Mouse (Mus musculus) myocyte (in vitro differentiated cells): ENCODE results near the gene Gm3045. TPM values are rescaled to one million over a fixed set of nuclear protein-coding genes. Genes with fewer than 3 reads are reported as not detected.

ENCODE experiments used
- H3K27me3 ChIP-seq: one replicate; pipeline ENCODE4 v1.6.1; 2011; ENCODE audit not compliant: control insufficient read depth, insufficient read depth, insufficient read length
- H3K36me3 ChIP-seq: one replicate; pipeline ENCODE4 v1.6.1; 2011; ENCODE audit not compliant: control insufficient read depth, insufficient read depth
- H3K4me2 ChIP-seq: one replicate; pipeline ENCODE4 v1.6.1; 2011; ENCODE audit warnings: low read depth, control low read depth
- H3K4me3 ChIP-seq: one replicate; pipeline ENCODE4 v1.5.1; 2011; ENCODE audit warnings: mild to moderate bottlenecking, control low read depth, moderate library complexity
- H3K79me2 ChIP-seq: one replicate; pipeline ENCODE4 v1.6.1; 2011; ENCODE audit not compliant: control insufficient read depth, insufficient read depth
- H3ac ChIP-seq: one replicate; pipeline ENCODE4 v1.6.1; 2011; ENCODE audit not compliant: control insufficient read depth, insufficient read length
- CEBPB ChIP-seq: IDR thresholded peaks from 2 replicates; pipeline ENCODE4 v1.6.1; 2011; ENCODE audit warnings: mild to moderate bottlenecking, moderate library complexity; ENCODE audit not compliant: poor library complexity, insufficient read depth, severe bottlenecking
- E2F4 ChIP-seq: IDR thresholded peaks from one replicate; pipeline ENCODE4 v1.6.1; 2011; ENCODE audit warnings: mild to moderate bottlenecking, control low read depth, moderate library complexity; ENCODE audit not compliant: insufficient read depth
- MAX ChIP-seq: IDR thresholded peaks from one replicate; pipeline ENCODE4 v1.6.1; 2011; ENCODE audit warnings: low read depth, mild to moderate bottlenecking, control low read depth
- MYOD1 ChIP-seq, 3 experiments: IDR thresholded peaks; one replicate each; pipeline ENCODE4 v1.6.1; 2011; ENCODE audit warnings: control low read depth in 2 of 3, low read depth in 2 of 3, mild to moderate bottlenecking in 2 of 3, moderate library complexity in 1 of 3; ENCODE audit not compliant: insufficient read length in 2 of 3, control insufficient read depth in 1 of 3
- MYOG ChIP-seq, 3 experiments: IDR thresholded peaks; one replicate each; pipeline ENCODE4 v1.6.1; 2011; ENCODE audit warnings: control low read depth in 2 of 3, low read depth in 2 of 3, mild to moderate bottlenecking in 2 of 3; ENCODE audit not compliant: insufficient read length in 2 of 3, control insufficient read depth in 1 of 3, insufficient read depth in 1 of 3
- POLR2A ChIP-seq: IDR thresholded peaks from one replicate; pipeline ENCODE4 v1.6.1; 2011; ENCODE audit warnings: low read depth, mild to moderate bottlenecking, control low read depth, moderate library complexity; ENCODE audit not compliant: insufficient read length
- POLR2AphosphoS2 ChIP-seq: IDR thresholded peaks from one replicate; pipeline ENCODE4 v1.6.1; 2011; ENCODE audit warnings: low read depth, control low read depth; ENCODE audit not compliant: insufficient read length
- REST ChIP-seq: IDR thresholded peaks from one replicate; pipeline ENCODE4 v1.6.1; 2011; ENCODE audit warnings: mild to moderate bottlenecking, control low read depth, moderate library complexity; ENCODE audit not compliant: insufficient read depth, insufficient read length
- SRF ChIP-seq: IDR thresholded peaks from one replicate; pipeline ENCODE4 v1.6.1; 2011; ENCODE audit warnings: low read depth; ENCODE audit not compliant: control insufficient read depth, insufficient read length
- TCF12 ChIP-seq: IDR thresholded peaks from one replicate; pipeline ENCODE4 v1.6.1; 2011; ENCODE audit warnings: mild to moderate bottlenecking, control low read depth; ENCODE audit not compliant: poor library complexity, insufficient read depth, severe bottlenecking
- TCF3 ChIP-seq: IDR thresholded peaks from one replicate; pipeline ENCODE4 v1.6.1; 2011; ENCODE audit warnings: low read depth, control low read depth; ENCODE audit not compliant: insufficient read length
- USF1 ChIP-seq: IDR thresholded peaks from one replicate; pipeline ENCODE4 v1.6.1; 2011; ENCODE audit warnings: low read depth, mild to moderate bottlenecking, control low read depth, moderate library complexity
- polyA plus RNA-seq: library from polyadenylated mRNA; unstranded; fragments of >200 nt; fragmentation: generic; extraction: Trizol; gene quantifications from one replicate; pipeline ENCODE4 v1.2.1, GENCODE M21; 2012; ENCODE audit warnings: missing spikeins

Gm3045 gene
- polyA plus RNA-seq, 1 experiment, result not detected

GRCm38 (mm10) chr13:56425931-56426330 is 463 bp upstream of the Gm3045 start:
- TF ChIP-seq TCF3 (no peak), E2F4 (no peak), MAX (no peak), USF1 (no peak), POLR2A (no peak), REST (no peak), SRF (no peak)
- Histone ChIP-seq H3K4me2 (no peak overlapping the region), H3K27me3 (peaks cover 5% of the 10 kb centered on the region)

GRCm38 (mm10) chr13:56428724-56429500 is 2.5 kb downstream of the Gm3045 start:
- TF ChIP-seq MAX (no peak), USF1 (no peak), CEBPB (no peak), TCF12 (no peak), MYOG (IDR thresholded peaks at IDR 0.05; ENCODE audit: control insufficient read depth in 1 of 3, insufficient read depth in 1 of 3, insufficient read length in 2 of 3, low read depth in 2 of 3) (no peak), E2F4 (no peak), TCF3 (no peak), MYOD1 (IDR thresholded peaks at IDR 0.05; ENCODE audit: control insufficient read depth in 1 of 3, insufficient read length in 2 of 3, low read depth in 2 of 3) (no peak), POLR2AphosphoS2 (no peak), POLR2A (no peak), SRF (no peak), REST (no peak)
- Histone ChIP-seq H3K27me3 (peaks cover 5% of the 10 kb centered on the region), H3ac (no peak overlapping the region), H3K36me3 (no peaks in the 10 kb centered on the region), H3K79me2 (no peaks in the 10 kb centered on the region), H3K4me2 (no peak overlapping the region), H3K4me3 (no peak overlapping the region)

More at GRCm38 (mm10) chr13:56425931-56426330, 463 bp upstream of the Gm3045 start:
- no peaks in the 10 kb centered on the region for H3K79me2 ChIP-seq
- no peak overlapping the region for H3ac ChIP-seq
- no peak overlapping the region for H3K4me3 ChIP-seq
- H3K36me3 ChIP-seq, result no peaks in the 10 kb centered on the region

- no peak for TF ChIP-seq MAX
- no peak for TF ChIP-seq USF1
- TF ChIP-seq REST, result no peak
- no peak for TF ChIP-seq MYOD1 (IDR thresholded peaks at IDR 0.05; ENCODE audit: control insufficient read depth in 1 of 3, insufficient read length in 2 of 3, low read depth in 2 of 3)
- TF ChIP-seq E2F4, result no peak
- TF ChIP-seq MYOG (IDR thresholded peaks at IDR 0.05; ENCODE audit: control insufficient read depth in 1 of 3, insufficient read depth in 1 of 3, insufficient read length in 2 of 3, low read depth in 2 of 3), result no peak
- no peak for TF ChIP-seq POLR2AphosphoS2
- TF ChIP-seq SRF, result no peak
- no peak for TF ChIP-seq TCF3
- TF ChIP-seq CEBPB, result no peak
- peaks cover 18% of the 10 kb centered on the region for H3K27me3 ChIP-seq
- H3K79me2 ChIP-seq, result no peaks in the 10 kb centered on the region
- no peaks in the 10 kb centered on the region for H3K36me3 ChIP-seq
- H3ac ChIP-seq, result no peak overlapping the region
- no peak overlapping the region for H3K4me3 ChIP-seq
- no peak overlapping the region for H3K4me2 ChIP-seq
Observed at GRCm38 (mm10) chr13:56432496-56432895, 6.1 kb downstream of the Gm3045 start.

- no peak overlapping the region for H3K4me3 ChIP-seq
- TF ChIP-seq TCF12 (no peak), CEBPB (no peak), POLR2AphosphoS2 (no peak), REST (no peak), MYOG (IDR thresholded peaks at IDR 0.05; ENCODE audit: control insufficient read depth in 1 of 3, insufficient read depth in 1 of 3, insufficient read length in 2 of 3, low read depth in 2 of 3) (no peak), SRF (no peak), TCF3 (no peak), USF1 (no peak), E2F4 (no peak), MYOD1 (IDR thresholded peaks at IDR 0.05; ENCODE audit: control insufficient read depth in 1 of 3, insufficient read length in 2 of 3, low read depth in 2 of 3) (no peak)
- H3K4me2 ChIP-seq, result no peak overlapping the region
- H3K79me2 ChIP-seq, result no peaks in the 10 kb centered on the region
- peaks cover 21% of the 10 kb centered on the region for H3K27me3 ChIP-seq
- no peaks in the 10 kb centered on the region for H3K36me3 ChIP-seq
- no peak overlapping the region for H3ac ChIP-seq
Observed at GRCm38 (mm10) chr13:56433466-56433865, 7.1 kb downstream of the Gm3045 start.

GRCm38 (mm10) chr13:56434311-56434751 is 7.9 kb downstream of the Gm3045 start:
- Histone ChIP-seq H3K4me2 (no peak overlapping the region), H3K27me3 (peaks cover 29% of the 10 kb centered on the region), H3K36me3 (no peaks in the 10 kb centered on the region), H3K79me2 (no peaks in the 10 kb centered on the region), H3K4me3 (no peak overlapping the region), H3ac (no peak overlapping the region)
- TF ChIP-seq TCF3 (no peak), REST (no peak), MYOD1 (IDR thresholded peaks at IDR 0.05; ENCODE audit: control insufficient read depth in 1 of 3, insufficient read length in 2 of 3, low read depth in 2 of 3) (no peak)
